Mouse (Mus musculus) megakaryocyte, embryonic 14.5 days (primary cell): ENCODE results near the gene Magel2.

Source experiments
- FLI1 ChIP-seq: IDR thresholded peaks from 2 replicates; pipeline ENCODE4 v1.6.1; 2012; ENCODE audit warnings: low read length, inconsistent platforms, mixed read lengths
- GATA1 ChIP-seq: IDR thresholded peaks from 3 replicates; pipeline ENCODE4 v1.6.1; 2012; ENCODE audit warnings: mixed read lengths, low read length, inconsistent platforms, borderline replicate concordance

DNA sequence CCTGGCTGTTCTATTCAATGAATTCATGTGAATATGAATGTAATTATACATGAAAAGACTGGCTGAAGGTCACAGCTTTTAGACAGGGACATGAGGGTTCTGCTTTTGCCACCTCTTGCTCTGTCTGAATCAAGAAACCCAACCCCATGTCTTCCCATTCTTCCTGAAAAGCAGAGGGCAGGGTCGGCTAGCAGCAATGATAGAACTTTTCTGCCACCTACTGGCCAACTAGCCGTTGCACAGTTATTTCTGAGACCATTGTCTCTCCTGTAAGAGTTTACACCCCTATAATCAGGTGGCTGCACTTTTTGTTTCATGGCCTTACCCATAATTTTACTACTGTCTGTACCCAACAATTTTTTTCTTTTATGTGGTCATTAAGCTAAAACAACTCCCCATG lies 5.6 kb downstream of the Magel2 start:
- TF ChIP-seq GATA1 (no peak), FLI1 (no peak)
